Mouse (Mus musculus) ES-Bruce4 (cell line): Measurements from ENCODE around the gene Rrnad1.

Experiments
- CTCF ChIP-seq: IDR thresholded peaks from one replicate; pipeline ENCODE4 v1.8.1; 2011; ENCODE audit warnings: low read depth, low read length
- POLR2A ChIP-seq: IDR thresholded peaks from one replicate; pipeline ENCODE4 v1.8.1; 2011; ENCODE audit warnings: low read length; ENCODE audit not compliant: insufficient read depth

- TF ChIP-seq POLR2A (no peak), CTCF (no peak)
These were observed 16.6 kb downstream of the Rrnad1 start for GRCm38 (mm10) chr3:87913891-87914290.
